Mouse (Mus musculus) retina, postnatal 1 day (tissue): ENCODE results near the gene Inf2.

Experiments used
- DNase-seq: peaks from one replicate; pipeline ENCODE4 v3.0.0-alpha.2; 2012

Inf2 gene

GRCm38 (mm10) chr12:112596891-112597500 is 8.4 kb downstream of the Inf2 start:
- DNase-seq = no peak

GRCm38 (mm10) chr12:112597618-112598017 is 9.0 kb downstream of the Inf2 start:
- DNase-seq = no peak

- DNase-seq = no peak
Observed at GRCm38 (mm10) chr12:112599198-112599597, 10.6 kb downstream of the Inf2 start.

GRCm38 (mm10) chr12:112599942-112600611 is 11.5 kb downstream of the Inf2 start:
- DNase-seq = no peak

- DNase-seq = no peak
Observed at GRCm38 (mm10) chr12:112604022-112604421, 15.4 kb downstream of the Inf2 start.

GRCm38 (mm10) chr12:112604709-112605649 is 16.4 kb downstream of the Inf2 start:
- peak; percentile 84 for DNase-seq

- DNase-seq = peak; percentile 69
Observed at GRCm38 (mm10) chr12:112605766-112606165, 17.2 kb downstream of the Inf2 start.

GRCm38 (mm10) chr12:112606998-112607397 is 18.4 kb downstream of the Inf2 start:
- no peak for DNase-seq

GRCm38 (mm10) chr12:112609031-112609430 is 20.4 kb downstream of the Inf2 start:
- DNase-seq = no peak

- DNase-seq = no peak
Observed at GRCm38 (mm10) chr12:112616668-112617067, 28.1 kb downstream of the Inf2 start.

GRCm38 (mm10) chr12:112617184-112617583 is 28.6 kb downstream of the Inf2 start:
- no peak for DNase-seq

GRCm38 (mm10) chr12:112617898-112618380 is 29.4 kb downstream of the Inf2 start:
- DNase-seq = peak; percentile 89

GRCm38 (mm10) chr12:112618981-112619685 is 30.5 kb downstream of the Inf2 start:
- DNase-seq = peak; percentile 32

GRCm38 (mm10) chr12:112619686-112620353 is 31.2 kb downstream of the Inf2 start, which contains the start of gene Adssl1:
Gene Adssl1 (plus strand): TSS chr12:112620045.
- DNase-seq = peak; percentile 83

- peak; percentile 34 for DNase-seq
Observed at GRCm38 (mm10) chr12:112620354-112621061, 31.9 kb downstream of the Inf2 start.

- no peak for DNase-seq
Observed at GRCm38 (mm10) chr12:112621900-112622299, 33.3 kb downstream of the Inf2 start.

GRCm38 (mm10) chr12:112623742-112624141 is 35.2 kb downstream of the Inf2 start:
- peak; percentile 83 for DNase-seq

GRCm38 (mm10) chr12:112625700-112626099 is 37.1 kb downstream of the Inf2 start:
- DNase-seq = no peak

- DNase-seq = no peak
Observed at GRCm38 (mm10) chr12:112626455-112626854, 37.9 kb downstream of the Inf2 start.

- DNase-seq = peak; percentile 49
Observed at GRCm38 (mm10) chr12:112627097-112627881, 38.7 kb downstream of the Inf2 start.
